9 mouse cellular contexts compared by ENCODE assay signal in genomic region chr11:6443102-6443501, GRCm38 (mm10). TPM values are rescaled to one million over a fixed set of nuclear protein-coding genes. Genes with fewer than 3 reads are reported as not detected.
DNase-seq lines count a peak whose midpoint lies in the region; ATAC-seq and TF ChIP-seq lines count a peak whose summit lies in the region.
"Had no signal": no experiment of that assay in that cellular context is flagged by ENCODE, and none has a peak within 500 bp of the region (broad histone marks: within the 10 kb centered on the region; RNA-seq: fewer than 3 reads in every experiment).

No protein-coding gene starts in this region.

- H3K4me2 ChIP-seq in kidney, postnatal 0 days (ENCODE audit: low read length), result peak overlapping the region; percentile 63
- H3K4me2 ChIP-seq in intestine, embryonic 14.5 days (ENCODE audit: low read length), result peak overlapping the region; percentile 78
- peak overlapping the region; percentile 95 for H3K4me2 ChIP-seq in myocyte (ENCODE audit: low read depth)

- DNase-seq in kidney, postnatal 0 days (ENCODE audit: low spot score), result peak; percentile 19
- no peak for DNase-seq in kidney, postnatal 25 days
- no peak for DNase-seq in intestine, embryonic 14.5 days (ENCODE audit: low spot score)
- no peak for DNase-seq in left cerebral cortex, adult 18-20 months (ENCODE audit: low spot score in 2 of 2)
- DNase-seq in embryo, embryonic 11 days, result no peak
- DNase-seq in lung, postnatal 14 days, result no peak
- DNase-seq: kidney, postnatal 14 days had no signal

- H3K27ac ChIP-seq in kidney, postnatal 0 days, result peak overlapping the region; percentile 96
- H3K27ac ChIP-seq in cortical plate, adult 2 months (ENCODE audit: insufficient read depth, low read length), result no peak overlapping the region
- H3K27ac ChIP-seq in intestine, embryonic 14.5 days (ENCODE audit: low read depth), result 0 out of 2 replicates have a peak overlapping the region, but pooled peaks have one; percentile 91

- H3K9ac ChIP-seq in kidney, postnatal 0 days (ENCODE audit: low read depth, low read length), result peak overlapping the region; percentile 84
- peak overlapping the region; percentile 85 for H3K9ac ChIP-seq in intestine, embryonic 14.5 days (ENCODE audit: low read length)

- no peak overlapping the region for H3ac ChIP-seq in myocyte (ENCODE audit: control insufficient read depth, insufficient read length)

- no peak for ATAC-seq in kidney, postnatal 0 days (replicated peaks; ENCODE audit: low FRiP score, low read depth)
- no peak for ATAC-seq in intestine, embryonic 14.5 days (replicated peaks; ENCODE audit: low FRiP score, low TSS enrichment, low read depth)

- 31% methylated on average over 4 of the region's 4 CpGs for WGBS in kidney, postnatal 0 days
- WGBS in intestine, embryonic 14.5 days, result 37% methylated on average over 4 of the region's 4 CpGs

- H3K36me3 ChIP-seq in kidney, postnatal 0 days (ENCODE audit: insufficient read depth, low read length), result peaks cover 5% of the 10 kb centered on the region; the same call in 1 of the 2 replicates
- peaks cover 20% of the 10 kb centered on the region for H3K36me3 ChIP-seq in intestine, embryonic 14.5 days (ENCODE audit: control insufficient read depth, insufficient read depth, low read length)
- no peaks in the 10 kb centered on the region for H3K36me3 ChIP-seq in myocyte (ENCODE audit: control insufficient read depth, insufficient read depth)

- H3K4me3 ChIP-seq in kidney, postnatal 0 days (replicated peaks; ENCODE audit: low read depth, low read length), result peak overlapping the region; percentile 76
- H3K4me3 ChIP-seq in cortical plate, adult 2 months (ENCODE audit: insufficient read depth, low read length), result peak overlapping the region; percentile 60; the same call in 1 of the 2 replicates
- peak overlapping the region; percentile 70 for H3K4me3 ChIP-seq in intestine, embryonic 14.5 days (ENCODE audit: low read depth, low read length)
- H3K4me3 ChIP-seq in myocyte, result peak overlapping the region; percentile 50

- no peaks in the 10 kb centered on the region for H3K9me3 ChIP-seq in kidney, postnatal 0 days (replicated peaks; ENCODE audit: low read length)
- no peaks in the 10 kb centered on the region for H3K9me3 ChIP-seq in intestine, embryonic 14.5 days (ENCODE audit: control insufficient read depth, low read length)

- no peaks in the 10 kb centered on the region for H3K27me3 ChIP-seq in kidney, postnatal 0 days (ENCODE audit: insufficient read depth, low read length)
- no peaks in the 10 kb centered on the region for H3K27me3 ChIP-seq in intestine, embryonic 14.5 days (replicated peaks; ENCODE audit: control insufficient read depth, insufficient read depth, low read length)
- H3K27me3 ChIP-seq in myocyte (ENCODE audit: control insufficient read depth, insufficient read depth, insufficient read length), result no peaks in the 10 kb centered on the region

- no peak for TF ChIP-seq CTCF in kidney, postnatal 0 days (IDR thresholded peaks at IDR 0.05; ENCODE audit: low read depth)
- TF ChIP-seq CTCF in cortical plate, adult 2 months (IDR thresholded peaks at IDR 0.05; ENCODE audit: extremely low read depth, insufficient read depth, low read length), result no peak

- peaks cover 51% of the 10 kb centered on the region for H3K79me2 ChIP-seq in myocyte (ENCODE audit: control insufficient read depth, insufficient read depth)

- TF ChIP-seq POLR2A in cortical plate, adult 2 months (IDR thresholded peaks at IDR 0.05; ENCODE audit: extremely low read depth, insufficient read depth, low read length), result no peak
- no peak for TF ChIP-seq POLR2A in myocyte (IDR thresholded peaks at IDR 0.05; ENCODE audit: insufficient read length, low read depth)

- H3K4me1 ChIP-seq in kidney, postnatal 0 days (replicated peaks; ENCODE audit: insufficient read depth, low read length), result peaks cover 4% of the 10 kb centered on the region
- H3K4me1 ChIP-seq in cortical plate, adult 2 months (ENCODE audit: control insufficient read depth, insufficient read depth, low read length), result no peaks in the 10 kb centered on the region; the same call in 1 of the 2 replicates
- H3K4me1 ChIP-seq in intestine, embryonic 14.5 days (replicated peaks; ENCODE audit: control insufficient read depth, insufficient read depth, low read length), result peaks cover 8% of the 10 kb centered on the region

TF ChIP-seq in myocyte, 11 proteins besides CTCF, POLR2A, EP300 and RAD21:
- TF ChIP-seq TCF12 (IDR thresholded peaks at IDR 0.05; ENCODE audit: insufficient read depth, poor library complexity, severe bottlenecking) (no peak), E2F4 (IDR thresholded peaks at IDR 0.05; ENCODE audit: insufficient read depth) (no peak), MYOG (IDR thresholded peaks at IDR 0.05; ENCODE audit: control insufficient read depth in 1 of 3, insufficient read depth in 1 of 3, insufficient read length in 2 of 3, low read depth in 2 of 3) (no peak), USF1 (IDR thresholded peaks at IDR 0.05; ENCODE audit: low read depth) (no peak), MAX (IDR thresholded peaks at IDR 0.05; ENCODE audit: low read depth) (no peak), SRF (IDR thresholded peaks at IDR 0.05; ENCODE audit: control insufficient read depth, insufficient read length, low read depth) (no peak), POLR2AphosphoS2 (IDR thresholded peaks at IDR 0.05; ENCODE audit: insufficient read length, low read depth) (no peak), TCF3 (IDR thresholded peaks at IDR 0.05; ENCODE audit: insufficient read length, low read depth) (no peak), MYOD1 (IDR thresholded peaks at IDR 0.05; ENCODE audit: control insufficient read depth in 1 of 3, insufficient read length in 2 of 3, low read depth in 2 of 3) (no peak), CEBPB (IDR thresholded peaks at IDR 0.05; ENCODE audit: insufficient read depth, poor library complexity, severe bottlenecking) (no peak), REST (IDR thresholded peaks at IDR 0.05; ENCODE audit: insufficient read depth, insufficient read length) (no peak)

RNA-seq across cellular contexts. Expression of gene H2afv, which starts 1.1 kb away (rescaled TPM):
- polyA plus RNA-seq in kidney, postnatal 0 days (2015; fragmentation: Nextera tagmentation; extraction: Ambion mirVana), result 441 and 458 TPM in 2 replicates
- 81.7 and 83.3 TPM in 2 replicates for polyA plus RNA-seq in cortical plate, adult 2 months (2012; rRNA removed)
- polyA plus RNA-seq in intestine, embryonic 14.5 days (2014; fragmentation: Nextera tagmentation; extraction: Ambion mirVana), result 510 and 552 TPM in 2 replicates
- 175 TPM for polyA plus RNA-seq in myocyte (2012; fragmentation: generic; extraction: Trizol)
- total RNA-seq in left cerebral cortex, adult 18-20 months (2021), result 10 to 100 TPM; 41.4 to 42.5 TPM

RNA-seq across cellular contexts. Expression of gene Ppia, which starts 27.9 kb away (rescaled TPM):
- polyA plus RNA-seq in kidney, postnatal 0 days (2015; fragmentation: Nextera tagmentation; extraction: Ambion mirVana), result 5,621 and 5,791 TPM in 2 replicates
- polyA plus RNA-seq in cortical plate, adult 2 months (2012; rRNA removed), result 2,439 and 2,636 TPM in 2 replicates
- polyA plus RNA-seq in intestine, embryonic 14.5 days (2014; fragmentation: Nextera tagmentation; extraction: Ambion mirVana), result 5,694 and 5,748 TPM in 2 replicates
- 3,065 TPM for polyA plus RNA-seq in myocyte (2012; fragmentation: generic; extraction: Trizol)
- total RNA-seq in left cerebral cortex, adult 18-20 months (2021), result 1,000 to 10,000 TPM; 1,850 TPM

RNA-seq across cellular contexts. Expression of gene Purb, which starts 32.6 kb away (rescaled TPM):
- polyA plus RNA-seq in kidney, postnatal 0 days (2015; fragmentation: Nextera tagmentation; extraction: Ambion mirVana), result 24.5 and 26.4 TPM in 2 replicates
- polyA plus RNA-seq in cortical plate, adult 2 months (2012; rRNA removed), result 103 and 109 TPM in 2 replicates
- 25.7 and 26.2 TPM in 2 replicates for polyA plus RNA-seq in intestine, embryonic 14.5 days (2014; fragmentation: Nextera tagmentation; extraction: Ambion mirVana)
- polyA plus RNA-seq in myocyte (2012; fragmentation: generic; extraction: Trizol), result 33.2 TPM
- total RNA-seq in left cerebral cortex, adult 18-20 months (2021), result 100 to 1,000 TPM; 248 to 265 TPM

RNA-seq across cellular contexts. Expression of gene Zmiz2, which starts 54.2 kb away (rescaled TPM):
- 9.9 TPM in 2 replicates for polyA plus RNA-seq in kidney, postnatal 0 days (2015; fragmentation: Nextera tagmentation; extraction: Ambion mirVana)
- 105 and 108 TPM in 2 replicates for polyA plus RNA-seq in cortical plate, adult 2 months (2012; rRNA removed)
- 14.0 and 14.2 TPM in 2 replicates for polyA plus RNA-seq in intestine, embryonic 14.5 days (2014; fragmentation: Nextera tagmentation; extraction: Ambion mirVana)
- 37.1 TPM for polyA plus RNA-seq in myocyte (2012; fragmentation: generic; extraction: Trizol)
- 100 to 1,000 TPM; 217 to 224 TPM for total RNA-seq in left cerebral cortex, adult 18-20 months (2021)
